ENCODE assay signal across 8 mouse cellular contexts in genomic region chr19:41481030-41481886, GRCm38 (mm10). TPM values are rescaled to one million over a fixed set of nuclear protein-coding genes. Genes with fewer than 3 reads are reported as not detected.
A peak's percentile ranks its signal among the peaks of the same experiment; 100 is the strongest.
DNase-seq lines count a peak whose midpoint lies in the region; ATAC-seq lines count a peak whose summit lies in the region.

No protein-coding gene starts in this region.

- ATAC-seq in forebrain, embryonic 15.5 days (replicated peaks): no peak
- no peak for ATAC-seq in intestine, embryonic 14.5 days (replicated peaks; ENCODE audit: low FRiP score, low TSS enrichment, low read depth)
- ATAC-seq in limb, embryonic 15.5 days (ENCODE audit: insufficient number of reproducible peaks, low FRiP score, low TSS enrichment, low read depth): no peak
- peak; percentile 9; the same call in 1 of the 2 replicates for ATAC-seq in monocyte, adult 5-6 weeks (replicated peaks; ENCODE audit: insufficient number of reproducible peaks, low FRiP score, low TSS enrichment, poor library complexity, severe bottlenecking)

- WGBS in forebrain, embryonic 15.5 days: 13% methylated on average over 15 of the region's 15 CpGs
- 14% methylated on average over 15 of the region's 15 CpGs for WGBS in intestine, embryonic 14.5 days
- WGBS in limb, embryonic 15.5 days: 9% methylated on average over 15 of the region's 15 CpGs

- no peak overlapping the region for H3K27ac ChIP-seq in forebrain, embryonic 15.5 days (replicated peaks)
- no peak overlapping the region; the same call in 1 of the 2 replicates for H3K27ac ChIP-seq in intestine, embryonic 14.5 days (ENCODE audit: low read depth)
- H3K27ac ChIP-seq in limb, embryonic 15.5 days: no peak overlapping the region

- H3K9ac ChIP-seq in forebrain, embryonic 15.5 days (replicated peaks): no peak overlapping the region
- no peak overlapping the region for H3K9ac ChIP-seq in intestine, embryonic 14.5 days (ENCODE audit: low read length)
- H3K9ac ChIP-seq in limb, embryonic 15.5 days: no peak overlapping the region

- DNase-seq in right cerebral cortex, postnatal 25 days: peak; percentile 17
- no peak for DNase-seq in right cerebral cortex, adult 18-20 months
- peak; percentile 56 to 57 for DNase-seq in cerebellum, adult 18-20 months
- peak; percentile 76 for DNase-seq in intestine, embryonic 14.5 days (ENCODE audit: low spot score)
- peak; percentile 18 for DNase-seq in testis, postnatal 14 days (ENCODE audit: low spot score)

- H3K9me3 ChIP-seq in forebrain, embryonic 15.5 days: no peaks in the 10 kb centered on the region
- no peaks in the 10 kb centered on the region for H3K9me3 ChIP-seq in intestine, embryonic 14.5 days (ENCODE audit: control insufficient read depth, low read length)
- H3K9me3 ChIP-seq in limb, embryonic 15.5 days: no peaks in the 10 kb centered on the region

- H3K4me2 ChIP-seq in forebrain, embryonic 15.5 days (replicated peaks): peak overlapping the region; percentile 83
- peak overlapping the region; percentile 65 for H3K4me2 ChIP-seq in intestine, embryonic 14.5 days (ENCODE audit: low read length)
- peak overlapping the region; percentile 66 for H3K4me2 ChIP-seq in limb, embryonic 15.5 days

- peak overlapping the region; percentile 88 for H3K4me3 ChIP-seq in forebrain, embryonic 15.5 days
- peak overlapping the region; percentile 80; the same call in 1 of the 2 replicates for H3K4me3 ChIP-seq in intestine, embryonic 14.5 days (ENCODE audit: low read depth, low read length)
- peak overlapping the region; percentile 91 for H3K4me3 ChIP-seq in limb, embryonic 15.5 days

- H3K36me3 ChIP-seq in forebrain, embryonic 15.5 days: no peaks in the 10 kb centered on the region
- no peaks in the 10 kb centered on the region for H3K36me3 ChIP-seq in intestine, embryonic 14.5 days (ENCODE audit: control insufficient read depth, insufficient read depth, low read length)
- H3K36me3 ChIP-seq in limb, embryonic 15.5 days: no peaks in the 10 kb centered on the region

- no peaks in the 10 kb centered on the region for H3K27me3 ChIP-seq in forebrain, embryonic 15.5 days
- no peaks in the 10 kb centered on the region for H3K27me3 ChIP-seq in intestine, embryonic 14.5 days (replicated peaks; ENCODE audit: control insufficient read depth, insufficient read depth, low read length)
- no peaks in the 10 kb centered on the region for H3K27me3 ChIP-seq in limb, embryonic 15.5 days

- peaks cover 27% of the 10 kb centered on the region for H3K4me1 ChIP-seq in forebrain, embryonic 15.5 days
- peaks cover 19% of the 10 kb centered on the region for H3K4me1 ChIP-seq in intestine, embryonic 14.5 days (replicated peaks; ENCODE audit: control insufficient read depth, insufficient read depth, low read length)
- H3K4me1 ChIP-seq in limb, embryonic 15.5 days: peaks cover 17% of the 10 kb centered on the region

RNA-seq across cellular contexts. Expression of gene Lcor, which starts 1.2 kb away (rescaled TPM):
- polyA plus RNA-seq in forebrain, embryonic 15.5 days (2015; fragmentation: Nextera tagmentation; extraction: Ambion mirVana): 22.9 and 23.1 TPM in 2 replicates
- 26.7 and 27.6 TPM in 2 replicates for polyA plus RNA-seq in intestine, embryonic 14.5 days (2014; fragmentation: Nextera tagmentation; extraction: Ambion mirVana)
- polyA plus RNA-seq in limb, embryonic 15.5 days (2015; fragmentation: Nextera tagmentation; extraction: Ambion mirVana): 8.2 and 8.7 TPM in 2 replicates
- 22.1 to 49.2 TPM (median 38.4 TPM) in 3 replicates for total RNA-seq in monocyte, adult 5-6 weeks (2017)
